In genomic region chr2:118111116-118111487, GRCm38 (mm10) we compare ENCODE assay signal across 8 mouse cellular contexts. TPM values are rescaled to one million over a fixed set of nuclear protein-coding genes. Genes with fewer than 3 reads are reported as not detected.
DNase-seq lines count a peak whose midpoint lies in the region; ATAC-seq and TF ChIP-seq lines count a peak whose summit lies in the region.

No protein-coding gene starts in this region.

- 0 out of 2 replicates have a peak overlapping the region, but pooled peaks have one; percentile 24 for H3K27ac ChIP-seq in forebrain, embryonic 15.5 days (replicated peaks)
- peak overlapping the region; percentile 61 for H3K27ac ChIP-seq in layer of hippocampus, adult 2 months
- peak overlapping the region; percentile 28 for H3K27ac ChIP-seq in neural tube, embryonic 15.5 days (replicated peaks)

- peaks cover 34% of the 10 kb centered on the region for H3K4me1 ChIP-seq in forebrain, embryonic 15.5 days
- H3K4me1 ChIP-seq in lung, adult 2 months (ENCODE audit: control insufficient read depth, insufficient read depth, low read length) = peaks cover 7% of the 10 kb centered on the region
- peaks cover 39% of the 10 kb centered on the region for H3K4me1 ChIP-seq in neural tube, embryonic 15.5 days

- peak; percentile 35; the same call in 1 of the 2 replicates for TF ChIP-seq POLR2A in lung, adult 2 months (IDR thresholded peaks at IDR 0.05; ENCODE audit: borderline replicate concordance, extremely low read depth, low read depth, low read length)

- under 1% methylated on average over 16 of the region's 16 CpGs for WGBS in forebrain, embryonic 15.5 days
- under 1% methylated on average over 16 of the region's 16 CpGs for WGBS in lung, adult 2 months
- 0% methylated on average over 16 of the region's 16 CpGs for WGBS in neural tube, embryonic 15.5 days

- peak; percentile 45 to 63 for DNase-seq in CD8-positive naive resting alpha-beta T cell, adult 2 months (ENCODE audit: low read depth in 2 of 2, low spot score in 2 of 2)
- peak; percentile 31 for DNase-seq in cerebellum, adult 11-12 months
- peak; percentile 66 for DNase-seq in heart, postnatal 25 days (ENCODE audit: low spot score)
- DNase-seq in layer of hippocampus, adult 2 months (ENCODE audit: low spot score in 2 of 2) = peak; percentile 84 to 87
- DNase-seq in lung, adult 2 months = peak; percentile 88
- DNase-seq in testis, postnatal 10 days (ENCODE audit: low spot score) = peak; percentile 91

- peak overlapping the region; percentile 97 for H3K4me2 ChIP-seq in forebrain, embryonic 15.5 days (replicated peaks)
- peak overlapping the region; percentile 97 for H3K4me2 ChIP-seq in neural tube, embryonic 15.5 days

- ATAC-seq in forebrain, embryonic 15.5 days (replicated peaks) = peak; percentile 85
- peak; percentile 78 for ATAC-seq in neural tube, embryonic 15.5 days (ENCODE audit: low FRiP score)

- no peaks in the 10 kb centered on the region for H3K36me3 ChIP-seq in forebrain, embryonic 15.5 days
- no peaks in the 10 kb centered on the region for H3K36me3 ChIP-seq in neural tube, embryonic 15.5 days

- H3K4me3 ChIP-seq in forebrain, embryonic 15.5 days = peak overlapping the region; percentile 52
- peak overlapping the region; percentile 58 for H3K4me3 ChIP-seq in layer of hippocampus, adult 2 months
- peak overlapping the region; percentile 53 for H3K4me3 ChIP-seq in lung, adult 2 months (replicated peaks; ENCODE audit: extremely low read depth, low read depth, low read length)
- peak overlapping the region; percentile 43 for H3K4me3 ChIP-seq in neural tube, embryonic 15.5 days (replicated peaks)

- no peaks in the 10 kb centered on the region for H3K9me3 ChIP-seq in forebrain, embryonic 15.5 days
- H3K9me3 ChIP-seq in neural tube, embryonic 15.5 days (replicated peaks) = no peaks in the 10 kb centered on the region

- peak; percentile 95 for TF ChIP-seq CTCF in layer of hippocampus, adult 2 months (conservative IDR thresholded peaks at IDR 0.05)
- peak; percentile 47 for TF ChIP-seq CTCF in lung, adult 2 months (IDR thresholded peaks at IDR 0.05; ENCODE audit: insufficient read depth, low read length)

- no peaks in the 10 kb centered on the region for H3K27me3 ChIP-seq in forebrain, embryonic 15.5 days
- H3K27me3 ChIP-seq in neural tube, embryonic 15.5 days (replicated peaks) = peaks cover 10% of the 10 kb centered on the region

- intact Hi-C loops in heart, postnatal 25 days (cut with DNase I) = loop anchor here (1.0 to 10.0 kb wide), 4 partner anchors 134 to 570 kb away; no protein-coding TSS in a partner anchor

- H3K9ac ChIP-seq in forebrain, embryonic 15.5 days (replicated peaks) = peak overlapping the region; percentile 54
- peak overlapping the region; percentile 61 for H3K9ac ChIP-seq in neural tube, embryonic 15.5 days (replicated peaks)

RNA-seq across cellular contexts. Expression of gene Thbs1, which starts 0.6 kb away (rescaled TPM):
- 10.2 and 10.3 TPM in 2 replicates for polyA plus RNA-seq in forebrain, embryonic 15.5 days (2015; fragmentation: Nextera tagmentation; extraction: Ambion mirVana)
- total RNA-seq in heart, postnatal 25 days (2021) = 10 to 100 TPM; 13.9 to 14.3 TPM
- total RNA-seq in layer of hippocampus, adult 2 months (2021) = 1 to 10 TPM; 2.0 to 2.8 TPM
- 23.3 and 27.1 TPM in 2 replicates for polyA plus RNA-seq in lung, adult 2 months (2012; rRNA removed)
- 8.6 and 10.6 TPM in 2 replicates for polyA plus RNA-seq in neural tube, embryonic 15.5 days (2015; fragmentation: Nextera tagmentation; extraction: Ambion mirVana)

Comparison
In these comparisons a context has a peak if more than half of its experiments do, and no peak if none do; other contexts are left out.
1. Peak in every context shown above with its lines: DNase-seq, ATAC-seq, H3K4me3 ChIP-seq and H3K27ac ChIP-seq.
2. DNase-seq: peak in every context shown above with its lines; median percentile 91 in testis, postnatal 10 days; 88 in lung, adult 2 months; 86 in layer of hippocampus, adult 2 months; 66 in heart, postnatal 25 days; 54 in CD8-positive naive resting alpha-beta T cell, adult 2 months; 31 in cerebellum, adult 11-12 months.